8 mouse cellular contexts compared by ENCODE assay signal in genomic region chr7:24817502-24817901, GRCm38 (mm10). TPM values are rescaled to one million over a fixed set of nuclear protein-coding genes. Genes with fewer than 3 reads are reported as not detected.
A peak's percentile ranks its signal among the peaks of the same experiment; 100 is the strongest.
DNase-seq lines count a peak whose midpoint lies in the region; ATAC-seq and TF ChIP-seq lines count a peak whose summit lies in the region.

No protein-coding gene starts in this region.

- H3K36me3 ChIP-seq in heart, embryonic 15.5 days: no peaks in the 10 kb centered on the region
- no peaks in the 10 kb centered on the region for H3K36me3 ChIP-seq in liver, postnatal 0 days (replicated peaks; ENCODE audit: insufficient read depth, low read length)

- 0 out of 2 replicates have a peak, but pooled peaks have one; percentile 10 for ATAC-seq in heart, embryonic 15.5 days (replicated peaks; ENCODE audit: insufficient number of reproducible peaks, insufficient read depth, low FRiP score, low read depth)
- peak; percentile 86 for ATAC-seq in liver, postnatal 0 days

- no peaks in the 10 kb centered on the region for H3K27me3 ChIP-seq in heart, embryonic 15.5 days
- no peaks in the 10 kb centered on the region for H3K27me3 ChIP-seq in liver, postnatal 0 days (ENCODE audit: insufficient read depth, low read length)

- TF ChIP-seq EP300 in liver, postnatal 0 days (IDR thresholded peaks at IDR 0.05; ENCODE audit: low read depth): no peak

- H3K9me3 ChIP-seq in heart, embryonic 15.5 days (replicated peaks): no peaks in the 10 kb centered on the region
- H3K9me3 ChIP-seq in liver, postnatal 0 days (ENCODE audit: low read length): no peaks in the 10 kb centered on the region

- DNase-seq in CD4-positive, CD25-positive, alpha-beta regulatory T cell, adult 2 months (ENCODE audit: low read depth, low spot score): peak; percentile 89
- DNase-seq in adrenal gland, adult 18-20 months (ENCODE audit: low spot score in 2 of 2): peak; percentile 70
- peak; percentile 82 for DNase-seq in embryo, embryonic 11 days
- peak; percentile 65 for DNase-seq in large intestine, adult 2 months (ENCODE audit: low read depth, low spot score)
- peak; percentile 87 for DNase-seq in liver, postnatal 0 days
- peak; percentile 89 for DNase-seq in retina, embryonic 14.5 days (ENCODE audit: low spot score)
- DNase-seq in thymus, postnatal 14 days: peak; percentile 80

- H3K27ac ChIP-seq in heart, embryonic 15.5 days: no peak overlapping the region
- no peak overlapping the region for H3K27ac ChIP-seq in liver, postnatal 0 days (ENCODE audit: low read depth)

- H3K4me3 ChIP-seq in heart, embryonic 15.5 days: no peak overlapping the region
- no peak overlapping the region for H3K4me3 ChIP-seq in liver, postnatal 0 days (ENCODE audit: low read depth, low read length)

- H3K9ac ChIP-seq in heart, embryonic 15.5 days: no peak overlapping the region
- H3K9ac ChIP-seq in liver, postnatal 0 days (replicated peaks): no peak overlapping the region

- TF ChIP-seq CTCF in liver, postnatal 0 days (IDR thresholded peaks at IDR 0.05; ENCODE audit: low read depth): peak; percentile 96

- H3K4me1 ChIP-seq in heart, embryonic 15.5 days (replicated peaks): no peaks in the 10 kb centered on the region
- no peaks in the 10 kb centered on the region for H3K4me1 ChIP-seq in liver, postnatal 0 days (ENCODE audit: insufficient read depth)

- 2% methylated on average over 3 of the region's 3 CpGs for WGBS in heart, embryonic 15.5 days
- whole genome bisulfite sequencing in large intestine, adult 2 months: under 1% methylated on average over 3 of the region's 3 CpGs
- WGBS in liver, postnatal 0 days (ENCODE audit: insufficient replicate concordance): 0% methylated on average over 3 of the region's 3 CpGs

- no peak overlapping the region for H3K4me2 ChIP-seq in heart, embryonic 15.5 days
- H3K4me2 ChIP-seq in liver, postnatal 0 days (ENCODE audit: low read depth, low read length): no peak overlapping the region

RNA-seq across cellular contexts. Expression of gene Ceacam10, which starts 40.5 kb away (rescaled TPM):
- total RNA-seq in adrenal gland, adult 18-20 months (2021): not detected
- polyA plus RNA-seq in heart, embryonic 15.5 days (2015; fragmentation: Nextera tagmentation; extraction: Ambion mirVana): 0.20 TPM in 1 of 2 replicates, not detected in the other
- 23.2 and 28.2 TPM in 2 replicates for polyA plus RNA-seq in large intestine, adult 2 months (2012; rRNA removed)
- 5.0 and 5.3 TPM in 2 replicates for polyA plus RNA-seq in liver, postnatal 0 days (2015; fragmentation: Nextera tagmentation; extraction: Ambion mirVana)

RNA-seq across cellular contexts. Expression of gene Gm9844, which starts 44.5 kb away (rescaled TPM):
- total RNA-seq in adrenal gland, adult 18-20 months (2021): not detected
- 7.4 and 8.9 TPM in 2 replicates for polyA plus RNA-seq in heart, embryonic 15.5 days (2015; fragmentation: Nextera tagmentation; extraction: Ambion mirVana)
- polyA plus RNA-seq in large intestine, adult 2 months (2012; rRNA removed): 4.1 and 5.9 TPM in 2 replicates
- 1.6 and 2.7 TPM in 2 replicates for polyA plus RNA-seq in liver, postnatal 0 days (2015; fragmentation: Nextera tagmentation; extraction: Ambion mirVana)

RNA-seq across cellular contexts. Expression of gene Lypd4, which starts 52.2 kb away (rescaled TPM):
- not detected for total RNA-seq in adrenal gland, adult 18-20 months (2021)
- not detected in 2 replicates for polyA plus RNA-seq in heart, embryonic 15.5 days (2015; fragmentation: Nextera tagmentation; extraction: Ambion mirVana)
- not detected in 2 replicates for polyA plus RNA-seq in large intestine, adult 2 months (2012; rRNA removed)
- polyA plus RNA-seq in liver, postnatal 0 days (2015; fragmentation: Nextera tagmentation; extraction: Ambion mirVana): not detected in 2 replicates

RNA-seq across cellular contexts. Expression of gene Dmrtc2, which starts 52.4 kb away (rescaled TPM):
- not detected for total RNA-seq in adrenal gland, adult 18-20 months (2021)
- not detected in 2 replicates for polyA plus RNA-seq in heart, embryonic 15.5 days (2015; fragmentation: Nextera tagmentation; extraction: Ambion mirVana)
- polyA plus RNA-seq in large intestine, adult 2 months (2012; rRNA removed): not detected in 2 replicates
- polyA plus RNA-seq in liver, postnatal 0 days (2015; fragmentation: Nextera tagmentation; extraction: Ambion mirVana): not detected in 2 replicates

RNA-seq across cellular contexts. Expression of gene Cd177, which starts 57.4 kb away (rescaled TPM):
- total RNA-seq in adrenal gland, adult 18-20 months (2021): under 1 TPM in 1 of 2 experiments, not detected in 1; 0.19 TPM
- 0.13 and 0.27 TPM in 2 replicates for polyA plus RNA-seq in heart, embryonic 15.5 days (2015; fragmentation: Nextera tagmentation; extraction: Ambion mirVana)
- 20.1 and 21.8 TPM in 2 replicates for polyA plus RNA-seq in large intestine, adult 2 months (2012; rRNA removed)
- polyA plus RNA-seq in liver, postnatal 0 days (2015; fragmentation: Nextera tagmentation; extraction: Ambion mirVana): 18.9 and 20.5 TPM in 2 replicates
